Mouse (Mus musculus) lung, embryonic 16.5 days (tissue): ENCODE results near the gene Jakmip3. TPM values are rescaled to one million over a fixed set of nuclear protein-coding genes. Genes with fewer than 3 reads are reported as not detected.

ENCODE experiments used
- ATAC-seq: fragments of 200-750 bp; cut with Nextera tagmentation; 2 replicates; pipeline ENCODE4 v1.8.0; 2017; ENCODE audit warnings: low read depth, mild to moderate bottlenecking, moderate library complexity
- H3K27ac ChIP-seq: fragments of 300-500 bp; sonication (generic); 2 replicates; pipeline ENCODE4 v1.5.1; 2014; ENCODE audit warnings: mild to moderate bottlenecking, control low read depth, low read length
- H3K27me3 ChIP-seq: fragments of 300-500 bp; sonication (generic); 2 replicates; pipeline ENCODE4 v1.6.1; 2014; ENCODE audit warnings: low read depth, low read length, mixed read lengths; ENCODE audit not compliant: control insufficient read depth, insufficient read depth
- H3K36me3 ChIP-seq: fragments of 300-500 bp; sonication (generic); 2 replicates; pipeline ENCODE4 v1.6.1; 2014; ENCODE audit warnings: low read length; ENCODE audit not compliant: control insufficient read depth, insufficient read depth
- H3K4me1 ChIP-seq: fragments of 300-500 bp; sonication (generic); replicated peaks from 2 replicates; pipeline ENCODE4 v1.6.1; 2014; ENCODE audit warnings: low read length, mixed read lengths; ENCODE audit not compliant: control insufficient read depth, insufficient read depth
- H3K4me2 ChIP-seq: fragments of 300-500 bp; sonication (generic); 2 replicates; pipeline ENCODE4 v1.6.1; 2014; ENCODE audit warnings: low read depth, low read length, control low read depth
- H3K4me3 ChIP-seq: fragments of 300-500 bp; sonication (generic); 2 replicates; pipeline ENCODE4 v1.5.1; 2014; ENCODE audit warnings: mild to moderate bottlenecking, low read length, control low read depth
- H3K9ac ChIP-seq: fragments of 300-500 bp; sonication (generic); 2 replicates; pipeline ENCODE4 v1.6.1; 2014; ENCODE audit warnings: low read length, control low read depth
- H3K9me3 ChIP-seq: fragments of 300-500 bp; sonication (generic); 2 replicates; pipeline ENCODE4 v1.6.1; 2016; ENCODE audit warnings: low read length; ENCODE audit not compliant: control insufficient read depth
- WGBS: fragments of 180-500 bp; shearing (Covaris S2); extraction: QIAGEN DNeasy Blood & Tissue Kit; methylation state at CpG from one replicate; pipeline ENCODE4 v1.1.7; 2014; 5-methylcytosine and 5-hydroxymethylcytosine counted together
- polyA plus RNA-seq: library from polyadenylated mRNA; unstranded; fragments of >200 nt; fragmentation: Nextera tagmentation; extraction: Ambion mirVana; gene quantifications from 2 replicates; pipeline ENCODE4 v1.2.1, GENCODE M21; 2015

Jakmip3 gene
- polyA plus RNA-seq, 1 experiment from 2014 or later: 0.06 TPM

GRCm38 (mm10) chr7:138940256-138940611 is 296 bp upstream of the Jakmip3 start:
- Histone ChIP-seq H3K27me3 (peaks cover 48% of the 10 kb centered on the region), H3K9ac (no peak overlapping the region), H3K9me3 (no peaks in the 10 kb centered on the region), H3K36me3 (no peaks in the 10 kb centered on the region), H3K4me3 (peak overlapping the region; percentile 39), H3K27ac (no peak overlapping the region), H3K4me2 (peak overlapping the region; percentile 63), H3K4me1 (peaks cover 5% of the 10 kb centered on the region)
- 2% methylated on average over 17 of the region's 17 CpGs for WGBS
- ATAC-seq: 0 out of 2 replicates have a peak, but pooled peaks have one; percentile 26

- ATAC-seq: no peak
- no peak overlapping the region for H3K27ac ChIP-seq
- peaks cover 5% of the 10 kb centered on the region for H3K4me1 ChIP-seq
- H3K4me2 ChIP-seq: no peak overlapping the region
- H3K36me3 ChIP-seq: no peaks in the 10 kb centered on the region
- H3K27me3 ChIP-seq: peaks cover 48% of the 10 kb centered on the region
- 30% methylated on average over 5 of the region's 5 CpGs for WGBS
- H3K9me3 ChIP-seq: no peaks in the 10 kb centered on the region
- H3K9ac ChIP-seq: no peak overlapping the region
- no peak overlapping the region for H3K4me3 ChIP-seq
Observed at GRCm38 (mm10) chr7:138941571-138941970, 1.0 kb downstream of the Jakmip3 start.

GRCm38 (mm10) chr7:138942301-138942700 is 1.8 kb downstream of the Jakmip3 start:
- Histone ChIP-seq H3K9ac (no peak overlapping the region), H3K4me1 (peaks cover 5% of the 10 kb centered on the region), H3K9me3 (no peaks in the 10 kb centered on the region), H3K27ac (no peak overlapping the region), H3K36me3 (no peaks in the 10 kb centered on the region), H3K4me2 (no peak overlapping the region), H3K4me3 (no peak overlapping the region), H3K27me3 (peaks cover 48% of the 10 kb centered on the region)
- 67% methylated on average over 1 of the region's 1 CpGs for WGBS
- ATAC-seq: no peak

- ATAC-seq: no peak
- H3K9ac ChIP-seq: no peak overlapping the region
- H3K36me3 ChIP-seq: no peaks in the 10 kb centered on the region
- H3K9me3 ChIP-seq: no peaks in the 10 kb centered on the region
- no peaks in the 10 kb centered on the region; the same call in 1 of the 2 replicates for H3K4me1 ChIP-seq
- no peak overlapping the region for H3K4me2 ChIP-seq
- no peak overlapping the region for H3K27ac ChIP-seq
- 47% methylated on average over 3 of the region's 3 CpGs for WGBS
- peaks cover 29% of the 10 kb centered on the region for H3K27me3 ChIP-seq
- no peak overlapping the region for H3K4me3 ChIP-seq
Observed at GRCm38 (mm10) chr7:138945668-138946067, 5.1 kb downstream of the Jakmip3 start.

GRCm38 (mm10) chr7:138947741-138948140 is 7.2 kb downstream of the Jakmip3 start:
- Histone ChIP-seq H3K27me3 (peaks cover 9% of the 10 kb centered on the region; the same call in 1 of the 2 replicates), H3K4me3 (no peak overlapping the region)
- 84% methylated on average over 8 of the region's 8 CpGs for WGBS

GRCm38 (mm10) chr7:138948309-138948708 is 7.8 kb downstream of the Jakmip3 start:
- Histone ChIP-seq H3K9ac (no peak overlapping the region), H3K4me2 (no peak overlapping the region), H3K27ac (no peak overlapping the region), H3K4me3 (no peak overlapping the region), H3K4me1 (no peaks in the 10 kb centered on the region), H3K9me3 (no peaks in the 10 kb centered on the region), H3K27me3 (peaks cover 5% of the 10 kb centered on the region; the same call in 1 of the 2 replicates), H3K36me3 (no peaks in the 10 kb centered on the region)
- WGBS: 47% methylated on average over 8 of the region's 8 CpGs
- no peak for ATAC-seq

More at GRCm38 (mm10) chr7:138947741-138948140, 7.2 kb downstream of the Jakmip3 start:
- Histone ChIP-seq H3K9me3 (no peaks in the 10 kb centered on the region), H3K4me1 (no peaks in the 10 kb centered on the region), H3K27ac (no peak overlapping the region), H3K36me3 (no peaks in the 10 kb centered on the region), H3K4me2 (no peak overlapping the region), H3K9ac (no peak overlapping the region)
- ATAC-seq: no peak

- no peaks in the 10 kb centered on the region for H3K36me3 ChIP-seq
- H3K4me2 ChIP-seq: no peak overlapping the region
- WGBS: 73% methylated on average over 7 of the region's 7 CpGs
- no peaks in the 10 kb centered on the region for H3K9me3 ChIP-seq
- H3K27me3 ChIP-seq: no peaks in the 10 kb centered on the region
- H3K4me1 ChIP-seq: no peaks in the 10 kb centered on the region
- H3K9ac ChIP-seq: no peak overlapping the region
- H3K4me3 ChIP-seq: no peak overlapping the region
- no peak for ATAC-seq
- no peak overlapping the region for H3K27ac ChIP-seq
Observed at GRCm38 (mm10) chr7:138955787-138956186, 15.3 kb downstream of the Jakmip3 start.

- H3K4me2 ChIP-seq: no peak overlapping the region
- no peaks in the 10 kb centered on the region for H3K4me1 ChIP-seq
- no peak overlapping the region for H3K27ac ChIP-seq
- WGBS: 54% methylated on average over 6 of the region's 6 CpGs
- no peaks in the 10 kb centered on the region for H3K36me3 ChIP-seq
- no peaks in the 10 kb centered on the region for H3K27me3 ChIP-seq
- no peak for ATAC-seq
- no peak overlapping the region for H3K9ac ChIP-seq
- no peaks in the 10 kb centered on the region for H3K9me3 ChIP-seq
- H3K4me3 ChIP-seq: no peak overlapping the region
Observed at GRCm38 (mm10) chr7:138957106-138957505, 16.6 kb downstream of the Jakmip3 start.

GRCm38 (mm10) chr7:138959747-138960146 is 19.2 kb downstream of the Jakmip3 start:
- Histone ChIP-seq H3K4me1 (no peaks in the 10 kb centered on the region), H3K9ac (no peak overlapping the region), H3K27me3 (no peaks in the 10 kb centered on the region), H3K4me2 (no peak overlapping the region), H3K9me3 (no peaks in the 10 kb centered on the region), H3K27ac (no peak overlapping the region), H3K4me3 (no peak overlapping the region), H3K36me3 (no peaks in the 10 kb centered on the region)
- ATAC-seq: no peak
- WGBS: 78% methylated on average over 5 of the region's 5 CpGs

- 77% methylated on average over 5 of the region's 5 CpGs for WGBS
- H3K27me3 ChIP-seq: no peaks in the 10 kb centered on the region
- H3K27ac ChIP-seq: no peak overlapping the region
- no peak for ATAC-seq
- no peaks in the 10 kb centered on the region for H3K9me3 ChIP-seq
- H3K4me3 ChIP-seq: no peak overlapping the region
- H3K9ac ChIP-seq: no peak overlapping the region
- no peaks in the 10 kb centered on the region for H3K4me1 ChIP-seq
- no peak overlapping the region for H3K4me2 ChIP-seq
- H3K36me3 ChIP-seq: no peaks in the 10 kb centered on the region
Observed at GRCm38 (mm10) chr7:138963756-138964155, 23.2 kb downstream of the Jakmip3 start.
